Mouse (Mus musculus) ES-Bruce4 (cell line): Measurements from ENCODE around the gene Skint7. TPM values are rescaled to one million over a fixed set of nuclear protein-coding genes. Genes with fewer than 3 reads are reported as not detected.
"Not testable (repeated sequence)": the region's sequence is repeated elsewhere in the genome, so short reads cannot be mapped to it uniquely, and the experiment has no call there.

Experiments
- H3K27ac ChIP-seq: 2 replicates; pipeline ENCODE4 v1.5.1; 2012; ENCODE audit warnings: low read length, inconsistent platforms; ENCODE audit not compliant: insufficient read depth
- H3K27me3 ChIP-seq: 2 replicates; pipeline ENCODE4 v1.6.1; 2012; ENCODE audit warnings: mild to moderate bottlenecking, low read length, inconsistent platforms; ENCODE audit not compliant: control insufficient read depth, poor library complexity, insufficient read depth, severe bottlenecking
- H3K36me3 ChIP-seq: 2 replicates; pipeline ENCODE4 v1.6.1; 2012; ENCODE audit warnings: inconsistent platforms, mild to moderate bottlenecking, low read length, moderate library complexity; ENCODE audit not compliant: control insufficient read depth, poor library complexity, insufficient read depth, severe bottlenecking
- H3K4me1 ChIP-seq: one replicate; pipeline ENCODE4 v1.8.1; 2011; ENCODE audit warnings: low read length; ENCODE audit not compliant: control insufficient read depth, insufficient read depth
- H3K4me3 ChIP-seq: 2 replicates; pipeline ENCODE4 v1.5.1; 2011; ENCODE audit warnings: low read depth, mild to moderate bottlenecking, low read length
- H3K9ac ChIP-seq: 2 replicates; pipeline ENCODE4 v1.6.1; 2012; ENCODE audit warnings: low read depth, mild to moderate bottlenecking, inconsistent platforms; ENCODE audit not compliant: poor library complexity, severe bottlenecking
- H3K9me3 ChIP-seq: replicated peaks from 2 replicates; pipeline ENCODE4 v1.6.1; 2012; ENCODE audit warnings: mild to moderate bottlenecking, low read length, inconsistent platforms; ENCODE audit not compliant: control insufficient read depth, poor library complexity, insufficient read depth, severe bottlenecking
- CTCF ChIP-seq: IDR thresholded peaks from one replicate; pipeline ENCODE4 v1.8.1; 2011; ENCODE audit warnings: low read depth, low read length
- EP300 ChIP-seq: IDR thresholded peaks from 2 replicates; pipeline ENCODE4 v1.6.1; 2011; ENCODE audit warnings: low read depth, low read length; ENCODE audit not compliant: insufficient read depth
- POLR2A ChIP-seq: IDR thresholded peaks from one replicate; pipeline ENCODE4 v1.8.1; 2011; ENCODE audit warnings: low read length; ENCODE audit not compliant: insufficient read depth
- polyA plus RNA-seq: library from polyadenylated mRNA; stranded (reverse); fragments of >200 nt; gene quantifications from 2 replicates; pipeline ENCODE4 v1.2.4, GENCODE M21; 2011; ENCODE audit warnings: low read depth; ENCODE audit not compliant: missing spikeins, insufficient read depth, insufficient read length

Skint7 gene
- polyA plus RNA-seq: not detected in 2 replicates

DNA sequence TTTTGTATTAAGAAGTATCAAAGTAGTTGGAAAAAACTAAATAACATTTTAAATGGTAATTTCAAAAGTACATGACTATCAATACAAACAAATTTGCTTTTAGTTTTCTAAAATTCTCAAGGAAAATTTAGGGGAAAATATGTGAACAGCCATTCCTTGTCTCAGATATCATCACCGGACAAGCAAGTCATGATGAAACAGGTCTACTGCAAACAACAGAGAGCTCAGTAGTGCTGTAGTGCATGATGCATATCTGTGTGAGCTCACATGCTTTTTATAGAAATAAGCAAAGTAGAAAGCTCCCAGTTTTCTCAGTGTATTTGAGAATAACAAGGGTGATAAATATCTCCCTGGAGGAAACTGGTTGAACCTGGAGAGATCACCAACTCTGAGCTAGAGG, at the start of gene Skint7:
Gene Skint7, plus strand, starts transcription at position 301 of the 400 bp plus-strand sequence.
- no peak within 1 kb of the TSS for H3K4me3 ChIP-seq
- H3K9me3 ChIP-seq: no peaks in the 10 kb centered on the region; the same call in 1 of the 2 replicates
- no peaks in the 10 kb centered on the region for H3K36me3 ChIP-seq
- no peak within 1 kb of the TSS for H3K9ac ChIP-seq
- no peaks in the 10 kb centered on the region for H3K4me1 ChIP-seq
- TF ChIP-seq CTCF (no peak), EP300 (no peak), POLR2A (no peak)
- H3K27me3 ChIP-seq: no peaks in the 10 kb centered on the region
- H3K27ac ChIP-seq: no peak within 1 kb of the TSS

DNA sequence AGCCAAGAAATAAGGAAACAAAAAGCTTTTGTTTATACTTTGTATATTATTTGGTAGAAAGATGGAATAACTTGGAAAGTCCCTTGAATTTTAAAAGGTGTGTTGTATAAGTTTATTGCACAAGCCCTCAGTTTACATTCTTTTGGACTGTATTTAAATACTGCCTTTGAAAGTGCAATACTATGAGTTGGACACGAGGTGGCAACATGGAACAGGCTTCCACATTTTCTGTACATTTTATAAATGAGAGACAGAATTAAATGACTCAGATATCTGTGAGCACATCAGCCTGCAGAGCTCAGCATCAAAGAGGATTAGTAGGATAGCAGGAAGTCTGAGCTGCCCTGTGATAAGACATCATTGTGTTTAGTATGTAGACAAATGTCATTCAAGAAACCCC, 11.4 kb upstream of the Skint7 start:
- Histone ChIP-seq H3K9me3 (peaks cover 19% of the 10 kb centered on the region), H3K27me3 (no peaks in the 10 kb centered on the region), H3K27ac (no peak overlapping the region), H3K36me3 (no peaks in the 10 kb centered on the region), H3K4me3 (no peak overlapping the region), H3K4me1 (no peaks in the 10 kb centered on the region), H3K9ac (no peak overlapping the region)
- TF ChIP-seq POLR2A (no peak), CTCF (no peak), EP300 (no peak)

DNA sequence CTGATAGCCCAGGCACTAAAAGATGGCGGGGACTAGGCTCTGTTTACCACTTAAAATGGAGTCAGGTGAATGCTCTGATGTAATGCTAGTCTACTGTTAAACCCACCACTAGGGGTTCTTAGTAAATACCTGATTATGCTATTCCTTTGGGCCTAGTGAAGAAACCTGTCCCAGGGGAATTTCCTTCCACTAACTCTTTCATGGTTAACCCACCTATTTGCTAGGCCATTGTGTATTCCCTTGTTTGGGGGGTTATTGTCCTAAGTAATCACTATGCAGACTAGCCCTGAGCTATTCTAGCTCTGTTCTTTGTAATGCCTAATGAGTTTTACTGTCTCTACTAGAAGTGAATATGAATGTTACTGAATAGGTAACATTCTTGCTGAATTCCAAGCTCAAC, 9.5 kb upstream of the Skint7 start:
- not testable (repeated sequence) for H3K27me3 ChIP-seq, H3K4me3 ChIP-seq, H3K4me1 ChIP-seq, H3K9ac ChIP-seq, H3K36me3 ChIP-seq
- Histone ChIP-seq H3K9me3 (peaks cover 19% of the 10 kb centered on the region), H3K27ac (peak overlapping the region; percentile 93)

DNA sequence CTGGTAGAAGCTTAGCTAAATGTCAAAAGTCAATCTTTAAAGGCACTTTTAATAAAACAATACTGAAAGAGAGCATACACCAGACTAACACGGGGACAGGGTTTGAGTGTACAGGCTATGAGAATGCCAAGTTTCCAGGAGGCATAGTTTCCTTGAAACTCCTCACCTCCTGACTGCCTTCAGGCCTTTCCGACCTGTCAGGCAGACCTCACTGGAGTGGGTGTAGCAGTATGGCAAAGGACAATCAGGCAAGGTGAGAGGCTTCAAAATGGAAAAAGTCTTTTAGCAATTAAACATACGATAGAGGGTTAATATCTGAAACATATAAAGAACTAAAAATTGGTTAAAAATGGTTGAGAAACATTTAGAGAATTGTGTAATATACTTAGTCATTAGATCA, 9.1 kb upstream of the Skint7 start:
- Histone ChIP-seq H3K36me3 (no peaks in the 10 kb centered on the region), H3K4me3 (no peak overlapping the region), H3K27me3 (no peaks in the 10 kb centered on the region), H3K9me3 (peaks cover 19% of the 10 kb centered on the region), H3K9ac (no peak overlapping the region), H3K4me1 (no peaks in the 10 kb centered on the region), H3K27ac (peak overlapping the region; percentile 91)
- TF ChIP-seq EP300 (peak; percentile 91), POLR2A (no peak)

DNA sequence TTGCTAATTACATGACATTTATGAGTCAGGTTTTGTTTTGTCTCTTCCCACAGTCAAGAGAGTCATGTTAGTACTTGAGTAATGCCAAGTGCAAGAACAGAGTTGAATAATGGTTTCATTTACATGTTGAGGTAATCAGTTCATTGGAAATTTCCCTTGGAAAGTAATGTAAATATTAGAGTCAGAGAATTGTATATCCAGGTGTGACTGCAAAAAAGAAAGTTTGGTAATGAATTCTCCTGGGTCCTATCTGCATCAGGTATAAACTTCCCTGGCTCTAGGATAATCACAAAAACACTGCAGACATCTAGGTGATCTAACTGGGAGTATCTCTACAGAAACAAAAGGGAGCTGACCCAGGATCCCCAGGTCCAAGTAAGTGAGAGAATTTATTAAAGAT, 33.2 kb downstream of the Skint7 start, which contains the start of gene Skint1:
Gene Skint1, plus strand, starts transcription at position 301 of the 400 bp plus-strand sequence.
- H3K4me3 ChIP-seq: no peak within 1 kb of the TSS
- TF ChIP-seq POLR2A (no peak), EP300 (no peak), CTCF (no peak)
- H3K27ac ChIP-seq: no peak within 1 kb of the TSS
- no peaks in the 10 kb centered on the region for H3K36me3 ChIP-seq
- H3K4me1 ChIP-seq: no peaks in the 10 kb centered on the region
- no peak within 1 kb of the TSS for H3K9ac ChIP-seq
- H3K9me3 ChIP-seq: no peaks in the 10 kb centered on the region
- no peaks in the 10 kb centered on the region for H3K27me3 ChIP-seq

Other genes starting within 250 kb of the Skint7 start
- gene Slc5a9, start 70.0 kb upstream of the Skint7 start, polyA plus RNA-seq: not detected in 2 replicates
- gene Skint8, start 53.5 kb upstream of the Skint7 start, polyA plus RNA-seq: 0.52 TPM in 1 of 2 replicates, not detected in the other
- not detected in 2 replicates for gene Skint1, start 33.3 kb downstream of the Skint7 start, polyA plus RNA-seq
- not detected in 2 replicates for gene Skint4, start 99.1 kb downstream of the Skint7 start, polyA plus RNA-seq